Mouse (Mus musculus) liver, embryonic 14.5 days (tissue): ENCODE results near the gene Htr3b. TPM values are rescaled to one million over a fixed set of nuclear protein-coding genes. Genes with fewer than 3 reads are reported as not detected.

ENCODE experiments used
- ATAC-seq: fragments of 200-750 bp; cut with Nextera tagmentation; 2 replicates; pipeline ENCODE4 v1.8.0; 2017; ENCODE audit warnings: moderate number of reproducible peaks, mild to moderate bottlenecking, moderate library complexity; ENCODE audit not compliant: insufficient read depth
- DNase-seq, 3 experiments: peaks; one replicate each; pipeline ENCODE4 v3.0.0-alpha.2; 2012 to 2013; ENCODE audit warnings: low read depth in 3 of 3, low spot score in 3 of 3
- H3K27ac ChIP-seq: fragments of 300-500 bp; sonication (generic); 2 replicates; pipeline ENCODE4 v1.5.1; 2014; ENCODE audit warnings: moderate library complexity, mild to moderate bottlenecking, control low read depth, inconsistent platforms
- H3K27me3 ChIP-seq: fragments of 300-500 bp; sonication (generic); 2 replicates; pipeline ENCODE4 v1.6.1; 2014; ENCODE audit warnings: mild to moderate bottlenecking, low read length, moderate library complexity; ENCODE audit not compliant: control insufficient read depth, insufficient read depth
- H3K36me3 ChIP-seq: fragments of 300-500 bp; sonication (generic); replicated peaks from 2 replicates; pipeline ENCODE4 v1.6.1; 2014; ENCODE audit warnings: low read depth; ENCODE audit not compliant: control insufficient read depth, insufficient read depth
- H3K4me1 ChIP-seq, 2 experiments: fragments of 200-500 bp in 1 of 2; fragments of 300-500 bp in 1 of 2; sonication (generic) in 1 of 2; replicated peaks; 2 replicates each; pipeline ENCODE4 v1.6.1; 2012 to 2014; ENCODE audit warnings: antibody characterized with exemption in 1 of 2, inconsistent platforms in 1 of 2, low read length in 1 of 2; ENCODE audit not compliant: control insufficient read depth in 2 of 2, insufficient read depth in 2 of 2
- H3K4me2 ChIP-seq: fragments of 300-500 bp; sonication (generic); 2 replicates; pipeline ENCODE4 v1.6.1; 2014; ENCODE audit warnings: low read depth, mild to moderate bottlenecking, control low read depth, moderate library complexity
- H3K4me3 ChIP-seq, 2 experiments: fragments of 200-500 bp in 1 of 2; fragments of 300-500 bp in 1 of 2; sonication (generic) in 1 of 2; 2 replicates each; pipeline ENCODE4 v1.5.1; 2012 to 2014; ENCODE audit warnings: low read depth in 2 of 2, low read length in 2 of 2, mild to moderate bottlenecking in 2 of 2, control low read depth in 1 of 2, inconsistent platforms in 1 of 2, moderate library complexity in 1 of 2; ENCODE audit not compliant: insufficient read depth in 1 of 2
- H3K9ac ChIP-seq: fragments of 300-500 bp; sonication (generic); replicated peaks from 2 replicates; pipeline ENCODE4 v1.6.1; 2014; ENCODE audit warnings: mild to moderate bottlenecking, control low read depth, moderate library complexity
- H3K9me3 ChIP-seq: fragments of 300-500 bp; sonication (generic); 2 replicates; pipeline ENCODE4 v1.6.1; 2016; ENCODE audit warnings: low read length, mixed read lengths; ENCODE audit not compliant: control insufficient read depth
- CTCF ChIP-seq: IDR thresholded peaks from 2 replicates; pipeline ENCODE4 v1.5.1; 2016; ENCODE audit warnings: antibody characterized with exemption, low read depth, control low read depth
- EP300 ChIP-seq: IDR thresholded peaks from 2 replicates; pipeline ENCODE4 v1.6.1; 2016; ENCODE audit warnings: antibody characterized with exemption, low read depth
- WGBS: fragments of 180-500 bp; shearing (Covaris S2); extraction: QIAGEN DNeasy Blood & Tissue Kit; methylation state at CpG from one replicate; pipeline ENCODE4 v1.1.7; 2014; ENCODE audit not compliant: insufficient replicate concordance; 5-methylcytosine and 5-hydroxymethylcytosine counted together
- polyA plus RNA-seq, 2 experiments: library from polyadenylated mRNA; depleted of rRNA in 1 of 2; stranded (reverse) in 1 of 2; unstranded in 1 of 2; fragments of >200 nt; fragmentation: Nextera tagmentation in 1 of 2; extraction: Ambion mirVana in 1 of 2; gene quantifications; 2 replicates each; pipeline versions ENCODE4 v1.2.1 to v1.2.3; 2012 to 2014

The Htr3b gene
- polyA plus RNA-seq, 2 experiments: 0.01 TPM; not detected in 1

DNA sequence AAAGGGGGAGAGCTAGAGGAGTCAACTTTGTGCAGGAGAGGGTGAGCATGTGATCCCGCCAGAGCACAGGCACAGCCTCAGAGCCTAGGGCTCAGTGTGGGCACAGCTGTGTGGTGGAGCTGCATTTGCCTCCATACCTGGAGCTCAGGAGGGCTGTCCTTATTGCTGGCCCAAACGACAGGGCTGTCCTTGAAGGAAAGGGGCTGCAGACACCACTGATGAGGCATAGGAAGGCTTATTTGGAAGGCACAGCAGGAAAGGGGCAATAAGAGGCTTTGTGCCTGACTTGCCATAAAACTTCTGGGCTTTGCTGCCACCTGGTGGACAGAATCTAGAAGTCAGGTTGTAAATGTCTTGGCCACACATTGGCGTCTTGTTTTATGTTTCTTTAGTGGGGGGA is 70.8 kb downstream of the Htr3b start:
- peak; percentile 26 to 37 (median 27) for DNase-seq
- 19% methylated on average over 3 of the region's 3 CpGs for WGBS
- Histone ChIP-seq H3K4me2 (no peak overlapping the region), H3K9ac (no peak overlapping the region), H3K4me1 (no peaks in the 10 kb centered on the region), H3K27me3 (no peaks in the 10 kb centered on the region), H3K4me3 (no peak overlapping the region), H3K36me3 (no peaks in the 10 kb centered on the region), H3K9me3 (no peaks in the 10 kb centered on the region), H3K27ac (no peak overlapping the region)
- TF ChIP-seq CTCF (peak; percentile 79), EP300 (no peak)
- ATAC-seq: no peak

DNA sequence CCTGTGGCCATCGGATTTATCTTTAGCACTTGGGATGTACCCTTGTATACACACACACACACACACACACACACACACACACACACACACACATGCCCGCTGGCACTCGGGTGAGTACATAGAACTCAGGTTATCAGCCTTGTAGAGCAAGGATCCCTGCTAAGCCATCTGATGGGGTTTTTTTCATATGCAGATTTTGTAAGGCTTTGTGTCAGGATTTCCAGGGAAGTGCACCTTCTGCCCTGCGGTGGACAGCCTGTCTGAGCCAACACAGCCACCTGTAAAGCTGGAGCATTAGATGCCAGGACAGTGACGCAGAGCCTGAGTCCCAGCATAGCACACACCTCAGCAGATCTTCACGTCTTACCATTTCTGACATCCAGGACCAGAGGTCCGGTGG is 75.7 kb downstream of the Htr3b start:
- Histone ChIP-seq H3K27me3 (no peaks in the 10 kb centered on the region), H3K4me1 (no peaks in the 10 kb centered on the region), H3K27ac (no peak overlapping the region), H3K9me3 (no peaks in the 10 kb centered on the region), H3K9ac (no peak overlapping the region), H3K4me3 (no peak overlapping the region), H3K4me2 (no peak overlapping the region), H3K36me3 (no peaks in the 10 kb centered on the region)
- ATAC-seq: no peak
- WGBS: 62% methylated on average over 7 of the region's 7 CpGs
- DNase-seq: no peak
- TF ChIP-seq EP300 (no peak), CTCF (no peak)

Other genes starting within 250 kb of the Htr3b start
- gene Zbtb16, start 128.8 kb downstream of the Htr3b start, polyA plus RNA-seq (2012; rRNA removed): 0.24 and 0.26 TPM in 2 replicates
- 0.24 and 0.30 TPM in 2 replicates for gene Zbtb16, start 128.8 kb downstream of the Htr3b start, polyA plus RNA-seq (2014; fragmentation: Nextera tagmentation; extraction: Ambion mirVana)
- gene Htr3a, start 53.9 kb downstream of the Htr3b start, polyA plus RNA-seq (2012; rRNA removed): not detected in 2 replicates
- not detected in 2 replicates for gene Htr3a, start 53.9 kb downstream of the Htr3b start, polyA plus RNA-seq (2014; fragmentation: Nextera tagmentation; extraction: Ambion mirVana)
- gene Usp28, start 20.4 kb upstream of the Htr3b start, polyA plus RNA-seq (2012; rRNA removed): 2.4 and 3.0 TPM in 2 replicates
- gene Usp28, start 20.4 kb upstream of the Htr3b start, polyA plus RNA-seq (2014; fragmentation: Nextera tagmentation; extraction: Ambion mirVana): 4.1 and 4.5 TPM in 2 replicates
- 11.7 and 18.1 TPM in 2 replicates for gene Zw10, start 90.6 kb upstream of the Htr3b start, polyA plus RNA-seq (2012; rRNA removed)
- gene Zw10, start 90.6 kb upstream of the Htr3b start, polyA plus RNA-seq (2014; fragmentation: Nextera tagmentation; extraction: Ambion mirVana): 22.7 and 23.8 TPM in 2 replicates
- 0.02 TPM in 1 of 2 replicates, not detected in the other for gene Tmprss5, start 116.3 kb upstream of the Htr3b start, polyA plus RNA-seq (2012; rRNA removed)
- gene Tmprss5, start 116.3 kb upstream of the Htr3b start, polyA plus RNA-seq (2014; fragmentation: Nextera tagmentation; extraction: Ambion mirVana): not detected in 2 replicates